Mouse (Mus musculus) left cerebral cortex, adult 11 months (tissue): ENCODE data around the gene 9230112D13Rik.

Experiments
- DNase-seq: peaks from one replicate; pipeline ENCODE4 v3.0.0; 2022; ENCODE audit warnings: low spot score

Gene 9230112D13Rik

GRCm38 (mm10) chr14:34499664-34500063, 22.9 kb downstream of the 9230112D13Rik start:
- no peak for DNase-seq

- no peak for DNase-seq
These were observed 25.3 kb downstream of the 9230112D13Rik start for GRCm38 (mm10) chr14:34497346-34497745.

- no peak for DNase-seq
These were observed 28.9 kb downstream of the 9230112D13Rik start for GRCm38 (mm10) chr14:34493682-34494081.

GRCm38 (mm10) chr14:34492688-34493087, 29.9 kb downstream of the 9230112D13Rik start:
- DNase-seq: no peak

- DNase-seq: no peak
These were observed 31.6 kb downstream of the 9230112D13Rik start for GRCm38 (mm10) chr14:34490965-34491364.

- DNase-seq: no peak
These were observed 32.7 kb downstream of the 9230112D13Rik start for GRCm38 (mm10) chr14:34489928-34490327.

GRCm38 (mm10) chr14:34486169-34486568, 36.4 kb downstream of the 9230112D13Rik start:
- DNase-seq: no peak

- no peak for DNase-seq
These were observed 38.9 kb downstream of the 9230112D13Rik start for GRCm38 (mm10) chr14:34483469-34484341.

GRCm38 (mm10) chr14:34471591-34471990, 51.0 kb downstream of the 9230112D13Rik start:
- DNase-seq: no peak

GRCm38 (mm10) chr14:34466291-34466690, 56.3 kb downstream of the 9230112D13Rik start:
- DNase-seq: no peak
